Mouse (Mus musculus) adrenal gland, postnatal 4 days (tissue): Measurements from ENCODE around the gene Zdhhc16. TPM values are rescaled to one million over a fixed set of nuclear protein-coding genes. Genes with fewer than 3 reads are reported as not detected.
A peak's percentile ranks its signal among the peaks of the same experiment; 100 is the strongest.

ENCODE experiments used
- DNase-seq, 2 experiments: peaks; one replicate each; pipeline ENCODE4 v3.0.0; 2021 to 2022; ENCODE audit warnings: low spot score in 2 of 2, mixed read lengths in 2 of 2
- total RNA-seq, 2 experiments: library from RNA; stranded (reverse); gene quantifications; 2 replicates each; pipeline ENCODE4 v1.2.3; 2021

Zdhhc16 gene
- total RNA-seq, 2 experiments from 2014 or later = 43.4 to 48.4 TPM

GRCm38 (mm10) chr19:41981931-41982790 is 48.9 kb downstream of the Zdhhc16 start:
- peak; percentile 43 to 53 for DNase-seq

- no peak for DNase-seq
Measured at GRCm38 (mm10) chr19:41982791-41983150, 49.5 kb downstream of the Zdhhc16 start.

GRCm38 (mm10) chr19:41985994-41986393 is 52.7 kb downstream of the Zdhhc16 start:
- no peak for DNase-seq

GRCm38 (mm10) chr19:41987206-41987605 is 53.9 kb downstream of the Zdhhc16 start:
- DNase-seq = no peak

- no peak for DNase-seq
Measured at GRCm38 (mm10) chr19:41989810-41990209, 56.5 kb downstream of the Zdhhc16 start.

GRCm38 (mm10) chr19:41991926-41992477 is 58.7 kb downstream of the Zdhhc16 start:
- no peak for DNase-seq

GRCm38 (mm10) chr19:41992971-41993370 is 59.7 kb downstream of the Zdhhc16 start:
- DNase-seq = no peak

- DNase-seq = peak; percentile 24 to 52
Measured at GRCm38 (mm10) chr19:41993484-41993883, 60.2 kb downstream of the Zdhhc16 start.

Other genes starting within 250 kb of the Zdhhc16 start
- 1 to 10 TPM; 7.1 to 8.3 TPM for gene Slit1, start 189.8 kb upstream of the Zdhhc16 start, total RNA-seq
- gene Arhgap19, start 131.4 kb upstream of the Zdhhc16 start, total RNA-seq = 10 to 100 TPM; 11.6 to 12.2 TPM
- gene Frat1, start 103.5 kb upstream of the Zdhhc16 start, total RNA-seq = 10 to 100 TPM; 11.9 to 12.2 TPM
- 1 to 10 TPM; 7.5 to 9.3 TPM for gene Frat2, start 85.3 kb upstream of the Zdhhc16 start, total RNA-seq
- 10 to 100 TPM; 13.2 to 13.4 TPM for gene Rrp12, start 37.3 kb upstream of the Zdhhc16 start, total RNA-seq
- gene Pgam1, start 21.6 kb upstream of the Zdhhc16 start, total RNA-seq = 100 to 1,000 TPM; 411 to 420 TPM
- gene Exosc1, start 57 bp upstream of the Zdhhc16 start, total RNA-seq = 10 to 100 TPM; 30.1 to 33.8 TPM
- gene Mms19, start 47.7 kb downstream of the Zdhhc16 start, total RNA-seq = 10 to 100 TPM; 34.3 to 44.5 TPM
- gene Ubtd1, start 48.3 kb downstream of the Zdhhc16 start, total RNA-seq = 10 to 100 TPM; 21.6 to 22.4 TPM
- 1 to 10 TPM in 1 of 2 experiments, under 1 TPM in 1; 0.36 to 2.8 TPM for gene Ankrd2, start 102.5 kb downstream of the Zdhhc16 start, total RNA-seq
- 10 to 100 TPM; 21.5 to 22.6 TPM for gene Hoga1, start 112.1 kb downstream of the Zdhhc16 start, total RNA-seq
- gene 4933411K16Rik, start 118.8 kb downstream of the Zdhhc16 start, total RNA-seq = 1 to 10 TPM; 1.5 to 1.6 TPM
- gene Morn4, start 152.9 kb downstream of the Zdhhc16 start, total RNA-seq = 10 to 100 TPM; 15.0 to 16.0 TPM
- 10 to 100 TPM; 37.5 to 42.3 TPM for gene Pi4k2a, start 157.0 kb downstream of the Zdhhc16 start, total RNA-seq
- gene Avpi1, start 195.6 kb downstream of the Zdhhc16 start, total RNA-seq = 10 to 100 TPM; 15.1 to 15.3 TPM
- 10 to 100 TPM; 45.5 to 47.2 TPM for gene Marveld1, start 213.9 kb downstream of the Zdhhc16 start, total RNA-seq
- 10 to 100 TPM; 61.4 to 63.9 TPM for gene Zfyve27, start 230.5 kb downstream of the Zdhhc16 start, total RNA-seq